Mouse (Mus musculus): Measurements from ENCODE around the gene Olfr1451.
"Not testable (repeated sequence)": the region's sequence is repeated elsewhere in the genome, so short reads cannot be mapped to it uniquely, and the experiment has no call there.

GRCm38 (mm10) chr19:12970082-12970481 lies 24.7 kb upstream of the Olfr1451 start:
- not testable (repeated sequence) for TF ChIP-seq TAL1 (IDR thresholded peaks at IDR 0.05; ENCODE audit: low read length); CTCF (IDR thresholded peaks at IDR 0.05 in 2 of 3, conservative IDR thresholded peaks at IDR 0.05 in 1 of 3; ENCODE audit: control insufficient read depth in 1 of 3, insufficient read depth in 1 of 3, low read depth in 2 of 3, low read length in 3 of 3, poor library complexity in 1 of 3, severe bottlenecking in 1 of 3); RCOR1 (IDR thresholded peaks at IDR 0.05; ENCODE audit: low read depth, low read length); POLR2A (IDR thresholded peaks at IDR 0.05; ENCODE audit: control insufficient read depth in 1 of 2, insufficient read depth in 1 of 2, low read depth in 1 of 2, low read length in 2 of 2, poor library complexity in 1 of 2)

All from MEL (cell line).